Mouse (Mus musculus): ENCODE data around the gene Slc34a1. TPM values are rescaled to one million over a fixed set of nuclear protein-coding genes. Genes with fewer than 3 reads are reported as not detected.
"Not testable (repeated sequence)": the region's sequence is repeated elsewhere in the genome, so short reads cannot be mapped to it uniquely, and the experiment has no call there.

Slc34a1 gene
- total RNA-seq, 2 experiments from 2014 or later = 0.44 to 0.58 TPM

- ATAC-seq (ENCODE audit: poor library complexity, severe bottlenecking) = peak; percentile 61
Observed at GRCm38 (mm10) chr13:55431889-55432685, 34.1 kb downstream of the Slc34a1 start.

- ATAC-seq (ENCODE audit: poor library complexity, severe bottlenecking) = not testable (repeated sequence)
Observed at GRCm38 (mm10) chr13:55437111-55437629, 39.2 kb downstream of the Slc34a1 start.

GRCm38 (mm10) chr13:55443799-55444285, 45.9 kb downstream of the Slc34a1 start:
- no peak for ATAC-seq (ENCODE audit: poor library complexity, severe bottlenecking)

GRCm38 (mm10) chr13:55444286-55444936, 46.4 kb downstream of the Slc34a1 start:
- peak; percentile 28 for ATAC-seq (ENCODE audit: poor library complexity, severe bottlenecking)

GRCm38 (mm10) chr13:55444937-55445315, 46.9 kb downstream of the Slc34a1 start, which contains the start of gene Grk6:
TSS of gene Grk6 (plus strand) at chr13:55445072.
- ATAC-seq (ENCODE audit: poor library complexity, severe bottlenecking) = peak; percentile 75

GRCm38 (mm10) chr13:55445361-55446091, 47.5 kb downstream of the Slc34a1 start:
- ATAC-seq (ENCODE audit: poor library complexity, severe bottlenecking) = no peak

- no peak for ATAC-seq (ENCODE audit: poor library complexity, severe bottlenecking)
Observed at GRCm38 (mm10) chr13:55446483-55447105, 48.6 kb downstream of the Slc34a1 start.

- ATAC-seq (ENCODE audit: poor library complexity, severe bottlenecking) = peak; percentile 61
Observed at GRCm38 (mm10) chr13:55447543-55447943, 49.6 kb downstream of the Slc34a1 start.

- ATAC-seq (ENCODE audit: poor library complexity, severe bottlenecking) = no peak
Observed at GRCm38 (mm10) chr13:55448131-55448530, 50.1 kb downstream of the Slc34a1 start.

GRCm38 (mm10) chr13:55449205-55449604, 51.2 kb downstream of the Slc34a1 start:
- ATAC-seq (ENCODE audit: poor library complexity, severe bottlenecking) = no peak

- ATAC-seq (ENCODE audit: poor library complexity, severe bottlenecking) = peak; percentile 33
Observed at GRCm38 (mm10) chr13:55449679-55450441, 51.9 kb downstream of the Slc34a1 start.

- ATAC-seq (ENCODE audit: poor library complexity, severe bottlenecking) = no peak
Observed at GRCm38 (mm10) chr13:55450511-55450980, 52.6 kb downstream of the Slc34a1 start.

GRCm38 (mm10) chr13:55451296-55451695, 53.3 kb downstream of the Slc34a1 start:
- ATAC-seq (ENCODE audit: poor library complexity, severe bottlenecking) = no peak

- ATAC-seq (ENCODE audit: poor library complexity, severe bottlenecking) = no peak
Observed at GRCm38 (mm10) chr13:55451785-55452549, 54.0 kb downstream of the Slc34a1 start.

GRCm38 (mm10) chr13:55462965-55463364, 65.0 kb downstream of the Slc34a1 start:
- no peak for ATAC-seq (ENCODE audit: poor library complexity, severe bottlenecking)

GRCm38 (mm10) chr13:55463399-55464026, 65.5 kb downstream of the Slc34a1 start:
- ATAC-seq (ENCODE audit: poor library complexity, severe bottlenecking) = no peak

- ATAC-seq (ENCODE audit: poor library complexity, severe bottlenecking) = peak; percentile 21; the same call in 1 of the 2 replicates
Observed at GRCm38 (mm10) chr13:55464027-55464884, 66.3 kb downstream of the Slc34a1 start, which contains the start of gene Prr7. TSS of gene Prr7 (plus strand) at chr13:55464267.

All from megakaryocyte, adult 5-6 weeks (primary cell).